Mouse (Mus musculus): Measurements from ENCODE around the gene Gm11077. TPM values are rescaled to one million over a fixed set of nuclear protein-coding genes. Genes with fewer than 3 reads are reported as not detected.

The Gm11077 gene
- total RNA-seq, 1 experiment from 2014 or later, result not detected

- ATAC-seq (ENCODE audit: extremely low read depth, insufficient number of reproducible peaks, low FRiP score, poor library complexity, severe bottlenecking), result no peak
Measured at GRCm38 (mm10) chr6:140732971-140733640, 4.0 kb downstream of the Gm11077 start.

GRCm38 (mm10) chr6:140733641-140733986, 4.5 kb downstream of the Gm11077 start:
- no peak for ATAC-seq (ENCODE audit: extremely low read depth, insufficient number of reproducible peaks, low FRiP score, poor library complexity, severe bottlenecking)

GRCm38 (mm10) chr6:140745586-140745985, 16.5 kb downstream of the Gm11077 start:
- no peak for ATAC-seq (ENCODE audit: extremely low read depth, insufficient number of reproducible peaks, low FRiP score, poor library complexity, severe bottlenecking)

- no peak for ATAC-seq (ENCODE audit: extremely low read depth, insufficient number of reproducible peaks, low FRiP score, poor library complexity, severe bottlenecking)
Measured at GRCm38 (mm10) chr6:140747591-140747990, 18.5 kb downstream of the Gm11077 start.

- ATAC-seq (ENCODE audit: extremely low read depth, insufficient number of reproducible peaks, low FRiP score, poor library complexity, severe bottlenecking), result no peak
Measured at GRCm38 (mm10) chr6:140750371-140751080, 21.4 kb downstream of the Gm11077 start.

- peak; percentile 56; the same call in 1 of the 2 replicates for ATAC-seq (ENCODE audit: extremely low read depth, insufficient number of reproducible peaks, low FRiP score, poor library complexity, severe bottlenecking)
Measured at GRCm38 (mm10) chr6:140766365-140766764, 37.3 kb downstream of the Gm11077 start.

- no peak for ATAC-seq (ENCODE audit: extremely low read depth, insufficient number of reproducible peaks, low FRiP score, poor library complexity, severe bottlenecking)
Measured at GRCm38 (mm10) chr6:140767237-140767636, 38.2 kb downstream of the Gm11077 start.

GRCm38 (mm10) chr6:140768180-140768579, 39.1 kb downstream of the Gm11077 start:
- 0 out of 2 replicates have a peak, but pooled peaks have one; percentile 23 for ATAC-seq (ENCODE audit: extremely low read depth, insufficient number of reproducible peaks, low FRiP score, poor library complexity, severe bottlenecking)

GRCm38 (mm10) chr6:140768859-140769640, 40.0 kb downstream of the Gm11077 start:
- no peak for ATAC-seq (ENCODE audit: extremely low read depth, insufficient number of reproducible peaks, low FRiP score, poor library complexity, severe bottlenecking)

- no peak for ATAC-seq (ENCODE audit: extremely low read depth, insufficient number of reproducible peaks, low FRiP score, poor library complexity, severe bottlenecking)
Measured at GRCm38 (mm10) chr6:140776274-140776673, 47.2 kb downstream of the Gm11077 start.

GRCm38 (mm10) chr6:140782524-140782923, 53.4 kb downstream of the Gm11077 start:
- ATAC-seq (ENCODE audit: extremely low read depth, insufficient number of reproducible peaks, low FRiP score, poor library complexity, severe bottlenecking), result no peak

- no peak for ATAC-seq (ENCODE audit: extremely low read depth, insufficient number of reproducible peaks, low FRiP score, poor library complexity, severe bottlenecking)
Measured at GRCm38 (mm10) chr6:140786058-140786457, 57.0 kb downstream of the Gm11077 start.

- no peak for ATAC-seq (ENCODE audit: extremely low read depth, insufficient number of reproducible peaks, low FRiP score, poor library complexity, severe bottlenecking)
Measured at GRCm38 (mm10) chr6:140789850-140790249, 60.8 kb downstream of the Gm11077 start.

- ATAC-seq (ENCODE audit: extremely low read depth, insufficient number of reproducible peaks, low FRiP score, poor library complexity, severe bottlenecking), result no peak
Measured at GRCm38 (mm10) chr6:140793676-140794262, 64.7 kb downstream of the Gm11077 start.

- no peak for ATAC-seq (ENCODE audit: extremely low read depth, insufficient number of reproducible peaks, low FRiP score, poor library complexity, severe bottlenecking)
Measured at GRCm38 (mm10) chr6:140798841-140799240, 69.8 kb downstream of the Gm11077 start.

GRCm38 (mm10) chr6:140799435-140800040, 70.5 kb downstream of the Gm11077 start:
- no peak for ATAC-seq (ENCODE audit: extremely low read depth, insufficient number of reproducible peaks, low FRiP score, poor library complexity, severe bottlenecking)

GRCm38 (mm10) chr6:140800587-140800986, 71.5 kb downstream of the Gm11077 start:
- ATAC-seq (ENCODE audit: extremely low read depth, insufficient number of reproducible peaks, low FRiP score, poor library complexity, severe bottlenecking), result no peak
